Mouse (Mus musculus) testis, adult 2 months (tissue): ENCODE measurements around the gene Gm17581.

Source experiments
- CTCF ChIP-seq: fragments of 200-500 bp; IDR thresholded peaks from 2 replicates; pipeline ENCODE4 v1.5.1; 2012; ENCODE audit warnings: low read depth, mild to moderate bottlenecking, inconsistent platforms, low read length, moderate library complexity; ENCODE audit not compliant: control insufficient read depth, insufficient read depth, insufficient replicate concordance
- POLR2A ChIP-seq: fragments of 200-500 bp; IDR thresholded peaks from 2 replicates; pipeline ENCODE4 v1.6.1; 2012; ENCODE audit warnings: low read depth, mild to moderate bottlenecking, inconsistent platforms, low read length, moderate library complexity; ENCODE audit not compliant: control insufficient read depth

DNA sequence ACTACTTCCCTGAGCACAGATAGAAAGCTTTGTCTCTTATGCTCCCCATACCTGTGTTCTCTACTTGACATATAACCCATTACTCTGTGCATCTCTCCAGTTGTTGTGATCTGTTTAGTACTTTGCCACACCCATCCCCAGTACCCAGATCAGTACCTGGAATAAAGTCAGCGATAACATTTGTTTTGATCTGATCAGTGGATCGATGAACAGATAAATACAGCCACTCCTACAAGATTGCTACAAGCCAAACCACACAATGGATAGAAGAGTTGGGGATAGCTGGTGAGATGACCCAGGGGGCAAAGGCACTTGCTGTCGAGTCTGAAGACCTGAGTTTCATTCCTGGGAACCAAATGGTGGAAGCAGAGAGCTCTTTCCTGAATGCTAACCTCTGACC is 40.4 kb downstream of the Gm17581 start:
- TF ChIP-seq POLR2A = no peak
- no peak for TF ChIP-seq CTCF
